Mouse (Mus musculus) monocyte, adult 2 months (primary cell): ENCODE data around the gene Olfr813.
"Not testable (repeated sequence)": the region's sequence is repeated elsewhere in the genome, so short reads cannot be mapped to it uniquely, and the experiment has no call there.

Experiments used
- DNase-seq, 2 experiments: peaks; one replicate each; pipeline ENCODE4 v3.0.0; 2022; ENCODE audit warnings: low spot score in 2 of 2, low read depth in 1 of 2

Olfr813 gene

DNA sequence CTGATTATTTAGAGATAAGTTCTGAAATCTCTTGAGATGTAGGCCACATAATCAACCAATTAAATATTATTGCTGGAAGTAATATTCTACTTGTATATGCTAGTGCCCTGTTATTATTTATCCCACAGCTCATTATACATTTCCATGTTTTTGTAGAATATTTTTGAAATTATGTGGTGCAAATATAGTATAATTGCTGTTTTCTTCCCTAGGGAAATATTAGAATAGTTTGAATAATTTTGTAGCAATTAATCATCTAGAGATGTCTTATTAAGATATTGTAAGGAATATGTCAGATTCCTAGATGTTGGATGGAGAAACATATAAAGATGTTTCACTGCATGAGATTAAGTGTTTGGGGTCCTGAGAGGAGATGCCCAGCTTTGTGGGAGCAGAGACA lies at the start of gene Olfr813:
Gene Olfr813, plus strand, starts transcription at position 301 of the 400 bp plus-strand sequence.
- DNase-seq: no peak

DNA sequence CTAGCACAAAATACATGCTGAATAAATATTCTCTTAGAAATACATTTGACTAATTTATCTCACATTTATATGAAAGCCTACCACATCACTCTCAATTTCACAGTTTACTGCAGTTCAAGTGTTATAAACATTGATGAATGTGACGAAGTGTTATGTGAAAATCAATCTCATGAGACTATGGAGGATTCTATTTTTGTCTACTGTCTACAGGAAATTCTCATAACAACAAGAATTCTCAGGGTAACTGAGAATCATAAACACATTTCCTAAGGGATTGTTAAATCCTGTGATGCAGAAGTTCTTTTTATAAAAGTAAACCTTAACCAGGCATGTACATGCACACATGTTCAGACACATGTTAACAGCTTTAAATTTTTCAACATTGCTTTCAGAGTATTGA lies 9.2 kb upstream of the Olfr813 start, which contains the start of gene Olfr812:
Gene Olfr812, minus strand, starts transcription at position 101 of the 400 bp plus-strand sequence.
- no peak for DNase-seq

DNA sequence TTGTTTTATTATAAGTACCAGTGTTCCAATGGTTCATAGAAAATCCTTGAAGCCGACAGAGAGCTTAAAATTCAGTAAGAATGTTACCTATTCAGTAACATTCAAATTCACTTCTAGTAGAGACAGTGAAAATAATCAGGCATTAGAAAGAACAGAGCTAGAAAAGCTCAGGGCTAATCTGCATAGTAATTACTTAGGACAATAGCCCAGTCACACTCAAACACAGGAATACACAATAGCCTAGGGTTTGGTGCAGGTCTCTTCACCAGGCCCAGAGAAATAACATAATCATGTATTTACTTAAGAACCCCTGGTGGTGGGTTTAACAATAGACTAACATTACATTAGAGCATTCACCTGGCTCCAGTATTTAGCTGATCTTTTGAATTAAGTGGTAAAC lies 7.8 kb upstream of the Olfr813 start:
- DNase-seq: no peak

DNA sequence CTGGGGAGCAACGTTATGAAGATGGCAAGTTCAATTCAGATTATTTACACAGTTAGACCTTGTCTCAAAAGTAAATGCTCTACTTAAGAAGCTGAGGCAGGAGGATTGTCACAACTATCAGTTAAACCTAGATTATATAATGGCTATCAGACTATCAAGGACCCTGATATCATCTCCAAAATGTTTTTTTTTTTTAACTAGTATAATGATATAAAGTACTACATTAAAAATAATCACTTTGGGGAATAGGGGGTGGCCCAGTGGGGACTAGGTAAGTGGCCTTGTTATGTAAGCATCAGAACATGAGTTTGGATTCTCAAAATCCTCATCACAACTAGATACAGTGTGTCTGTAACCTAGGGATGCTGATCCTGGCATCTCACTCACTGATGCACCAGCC lies 24.6 kb downstream of the Olfr813 start, which contains the start of gene Olfr814:
Gene Olfr814, minus strand, starts transcription at position 101 of the 400 bp plus-strand sequence.
- DNase-seq: not testable (repeated sequence)

DNA sequence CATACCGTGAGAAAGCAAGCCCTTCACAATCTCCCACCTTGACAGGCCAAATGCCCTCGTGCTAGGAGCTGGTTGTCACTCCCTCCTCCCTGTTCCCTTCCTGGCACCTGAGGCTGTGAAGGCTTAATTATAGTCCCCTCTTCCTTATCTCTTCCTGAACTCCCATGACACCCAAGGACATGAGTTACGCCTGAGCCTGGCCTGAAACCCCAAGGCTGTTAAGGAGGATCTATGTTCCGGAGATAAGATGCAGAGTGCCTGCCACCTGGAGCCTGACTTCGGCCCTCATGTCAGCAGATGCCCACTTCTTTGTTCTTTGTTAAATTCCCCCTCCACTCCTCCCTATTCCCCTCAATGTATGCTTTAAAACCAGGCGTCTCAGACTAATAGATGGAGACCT lies 30.3 kb downstream of the Olfr813 start:
- DNase-seq: not testable (repeated sequence)

DNA sequence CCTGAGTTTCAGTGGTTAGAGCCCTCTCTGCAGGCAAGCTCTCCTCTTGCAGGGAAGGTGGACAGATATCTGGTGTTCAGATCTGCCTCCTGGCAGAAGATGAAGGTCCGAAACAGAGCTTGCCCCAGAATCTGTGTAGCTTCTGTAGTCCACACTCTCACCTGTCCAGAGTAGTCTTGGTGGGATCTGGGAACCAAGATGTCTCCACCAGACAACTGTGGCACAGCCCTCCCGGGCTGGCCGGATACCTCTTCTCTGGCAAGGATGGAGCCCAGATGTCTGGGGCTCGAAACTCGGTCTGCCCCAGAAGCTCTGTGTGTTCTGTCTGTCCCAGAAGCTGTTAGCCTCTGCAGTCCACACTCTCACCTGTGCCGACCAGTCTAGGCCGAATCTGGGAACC lies 30.8 kb downstream of the Olfr813 start:
- no peak for DNase-seq

DNA sequence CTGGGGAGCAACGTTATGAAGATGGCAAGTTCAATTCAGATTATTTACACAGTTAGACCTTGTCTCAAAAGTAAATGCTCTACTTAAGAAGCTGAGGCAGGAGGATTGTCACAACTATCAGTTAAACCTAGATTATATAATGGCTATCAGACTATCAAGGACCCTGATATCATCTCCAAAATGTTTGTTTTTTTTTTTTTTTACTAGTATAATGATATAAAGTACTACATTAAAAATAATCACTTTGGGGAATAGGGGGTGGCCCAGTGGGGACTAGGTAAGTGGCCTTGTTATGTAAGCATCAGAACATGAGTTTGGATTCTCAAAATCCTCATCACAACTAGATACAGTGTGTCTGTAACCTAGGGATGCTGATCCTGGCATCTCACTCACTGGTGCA lies 50.6 kb downstream of the Olfr813 start, which contains the start of gene Olfr815:
Gene Olfr815, minus strand, starts transcription at position 101 of the 400 bp plus-strand sequence.
- DNase-seq: not testable (repeated sequence)
